Mouse (Mus musculus) MEL-GATA-1-ER (cell line): ENCODE results near the gene Slc26a8.

Experiments used
- DNase-seq: peaks from one replicate; pipeline ENCODE4 v3.0.0-alpha.2; 2012; ENCODE audit warnings: low read depth; ENCODE audit errors: extremely low read depth

The Slc26a8 gene

GRCm38 (mm10) chr17:28644112-28644511 is 45.9 kb downstream of the Slc26a8 start:
- DNase-seq = no peak

GRCm38 (mm10) chr17:28643697-28644096 is 46.3 kb downstream of the Slc26a8 start:
- no peak for DNase-seq

GRCm38 (mm10) chr17:28640113-28640512 is 49.9 kb downstream of the Slc26a8 start:
- no peak for DNase-seq

- DNase-seq = peak; percentile 83
These were observed 52.0 kb downstream of the Slc26a8 start for GRCm38 (mm10) chr17:28637711-28638690.

- DNase-seq = no peak
These were observed 54.2 kb downstream of the Slc26a8 start for GRCm38 (mm10) chr17:28635842-28636241.

GRCm38 (mm10) chr17:28629125-28629524 is 60.9 kb downstream of the Slc26a8 start:
- no peak for DNase-seq

- DNase-seq = no peak
These were observed 61.5 kb downstream of the Slc26a8 start for GRCm38 (mm10) chr17:28628248-28629124.

- no peak for DNase-seq
These were observed 63.1 kb downstream of the Slc26a8 start for GRCm38 (mm10) chr17:28626937-28627336.

GRCm38 (mm10) chr17:28625327-28625726 is 64.7 kb downstream of the Slc26a8 start:
- DNase-seq = no peak

- no peak for DNase-seq
These were observed 65.2 kb downstream of the Slc26a8 start for GRCm38 (mm10) chr17:28624841-28625240.

GRCm38 (mm10) chr17:28622300-28622759 is 67.7 kb downstream of the Slc26a8 start, which contains the start of gene Srpk1:
Gene Srpk1, minus strand, starts transcription at chr17:28622709.
- peak; percentile 74 for DNase-seq

- DNase-seq = peak; percentile 52
These were observed 68.4 kb downstream of the Slc26a8 start for GRCm38 (mm10) chr17:28621381-28622299.

- DNase-seq = no peak
These were observed 71.3 kb downstream of the Slc26a8 start for GRCm38 (mm10) chr17:28618775-28619174.

- DNase-seq = no peak
These were observed 71.9 kb downstream of the Slc26a8 start for GRCm38 (mm10) chr17:28618124-28618523.

- no peak for DNase-seq
These were observed 72.4 kb downstream of the Slc26a8 start for GRCm38 (mm10) chr17:28617636-28618035.

GRCm38 (mm10) chr17:28615332-28615731 is 74.7 kb downstream of the Slc26a8 start:
- DNase-seq = no peak

- DNase-seq = no peak
These were observed 76.9 kb downstream of the Slc26a8 start for GRCm38 (mm10) chr17:28613096-28613495.

- no peak for DNase-seq
These were observed 77.4 kb downstream of the Slc26a8 start for GRCm38 (mm10) chr17:28612603-28613002.

- DNase-seq = no peak
These were observed 80.5 kb downstream of the Slc26a8 start for GRCm38 (mm10) chr17:28609543-28609942.

GRCm38 (mm10) chr17:28601557-28602250 is 88.3 kb downstream of the Slc26a8 start:
- no peak for DNase-seq
